Mouse (Mus musculus): ENCODE results near the gene Mybphl. TPM values are rescaled to one million over a fixed set of nuclear protein-coding genes. Genes with fewer than 3 reads are reported as not detected.

Mybphl gene
- total RNA-seq (2023): not detected

GRCm38 (mm10) chr3:108364270-108364995 is at the start of gene Mybphl:
Gene Mybphl (plus strand): TSS chr3:108364911.

GRCm38 (mm10) chr3:108383485-108384354 is 19.0 kb downstream of the Mybphl start, which contains the start of gene Psrc1:
Gene Psrc1 (plus strand): TSS chr3:108383839.

DNA sequence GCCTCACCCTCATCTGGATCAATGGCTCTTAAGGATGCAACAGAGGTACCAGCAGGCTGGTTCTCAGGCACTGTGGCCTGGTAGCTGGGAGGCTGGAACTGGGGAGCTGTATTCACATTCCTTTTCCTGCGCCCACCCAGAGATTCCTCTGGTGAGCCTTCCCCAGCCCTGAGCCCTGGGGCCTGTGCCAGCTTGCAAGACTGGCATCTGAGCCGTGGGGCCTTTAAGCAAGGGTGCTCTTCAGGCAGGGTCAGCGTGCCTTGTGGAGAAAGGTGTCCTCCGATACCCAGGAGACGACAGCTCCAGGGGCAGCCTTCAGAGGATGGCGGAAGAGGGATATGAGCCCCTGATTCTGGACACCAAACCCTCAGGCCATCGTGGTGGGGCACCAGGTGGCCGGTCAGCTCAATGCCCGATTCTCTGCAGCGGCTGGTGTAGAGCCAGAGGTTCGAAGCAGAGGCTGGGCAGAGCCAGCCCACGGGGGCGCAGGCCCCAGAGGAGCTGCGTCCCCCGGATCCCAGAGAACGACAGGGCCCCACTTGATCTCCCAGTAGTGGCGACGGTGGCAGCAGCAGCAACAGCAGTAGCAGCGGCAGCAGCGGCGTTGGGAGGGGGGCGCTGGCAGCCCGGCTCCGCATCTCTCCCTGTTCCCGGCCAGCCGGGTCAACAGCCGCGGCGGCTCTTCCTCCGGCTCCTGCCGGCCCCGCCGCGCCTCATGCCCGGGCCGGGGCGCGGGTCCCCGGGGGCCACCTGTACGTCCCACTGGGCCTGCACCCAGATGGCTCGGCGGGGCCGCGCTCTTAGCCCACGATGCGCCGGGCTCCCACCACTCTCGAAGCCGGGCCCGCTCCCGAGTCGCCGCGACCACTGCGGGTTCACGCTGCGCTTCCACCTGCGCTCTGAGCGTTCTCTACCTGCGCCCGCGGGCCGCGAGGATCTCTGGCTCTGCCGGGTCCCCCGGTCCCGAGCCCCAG is 50.4 kb downstream of the Mybphl start, which contains the start of gene Celsr2:
Celsr2 (minus strand) TSS at position 696 of the 974 bp plus-strand sequence.

Other genes with a start within 250 kb of the Mybphl start
- 10 to 100 TPM; 62.0 to 70.1 TPM for gene Gnai3, start 218.8 kb upstream of the Mybphl start, total RNA-seq (2023)
- not detected for gene Gpr61, start 210.0 kb upstream of the Mybphl start, total RNA-seq (2023)
- 1 to 10 TPM; 2.7 to 4.0 TPM for gene Amigo1, start 178.6 kb upstream of the Mybphl start, total RNA-seq (2023)
- gene Cyb561d1, start 163.7 kb upstream of the Mybphl start, total RNA-seq (2023): 10 to 100 TPM; 19.2 to 22.1 TPM
- 10 to 100 TPM; 16.7 to 17.0 TPM for gene Atxn7l2, start 154.0 kb upstream of the Mybphl start, total RNA-seq (2023)
- gene Sypl2, start 138.3 kb upstream of the Mybphl start, total RNA-seq (2023): not detected
- gene Psma5, start 108.0 kb upstream of the Mybphl start, total RNA-seq (2023): 10 to 100 TPM; 42.6 to 47.6 TPM
- 100 to 1,000 TPM; 125 to 140 TPM for gene Sort1, start 80.8 kb upstream of the Mybphl start, total RNA-seq (2023)
- 1 to 10 TPM in 1 of 2 experiments, under 1 TPM in 1; 0.76 to 2.1 TPM for gene Psrc1, start 18.9 kb downstream of the Mybphl start, total RNA-seq (2023)
- 1 to 10 TPM; 1.0 to 1.8 TPM for gene Celsr2, start 50.6 kb downstream of the Mybphl start, total RNA-seq (2023)
- 10 to 100 TPM; 78.4 to 82.3 TPM for gene Sars, start 80.3 kb downstream of the Mybphl start, total RNA-seq (2023)
- not detected for gene 1700013F07Rik, start 169.2 kb downstream of the Mybphl start, total RNA-seq (2023)
- not detected for gene 5330417C22Rik, start 171.6 kb downstream of the Mybphl start, total RNA-seq (2023)
- 10 to 100 TPM; 36.9 to 38.4 TPM for gene Tmem167b, start 197.6 kb downstream of the Mybphl start, total RNA-seq (2023)
- gene Taf13, start 206.8 kb downstream of the Mybphl start, total RNA-seq (2023): 10 to 100 TPM; 24.1 to 30.4 TPM
- gene Wdr47, start 226.4 kb downstream of the Mybphl start, total RNA-seq (2023): 10 to 100 TPM in 1 of 2 experiments, 1 to 10 TPM in 1; 8.2 to 18.8 TPM

Data from monocyte, adult 59 days (primary cell).